ENCODE assay signal across 20 mouse cellular contexts in the genomic region with DNA sequence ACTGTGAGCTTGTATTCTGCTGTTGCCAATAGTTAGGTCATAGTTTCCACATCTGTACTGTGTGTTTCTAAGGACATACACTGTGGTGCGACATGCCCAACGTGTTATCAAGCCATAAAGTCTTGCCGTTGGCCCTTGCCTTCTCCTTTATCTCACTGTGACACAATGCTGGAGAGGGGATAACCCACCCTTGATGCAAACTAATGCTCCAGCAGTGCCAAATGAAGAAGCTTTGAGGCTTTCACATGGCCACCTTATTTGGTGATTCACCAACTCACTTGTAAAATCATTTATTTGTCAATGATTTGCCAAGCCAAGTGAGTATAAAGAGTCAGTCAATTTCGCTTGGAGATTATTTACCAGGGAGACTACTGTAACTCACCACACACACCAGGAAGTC. TPM values are rescaled to one million over a fixed set of nuclear protein-coding genes. Genes with fewer than 3 reads are reported as not detected.
DNase-seq lines count a peak whose midpoint lies in the region; ATAC-seq and TF ChIP-seq lines count a peak whose summit lies in the region.
"Had no signal": no experiment of that assay in that cellular context is flagged by ENCODE, and none has a peak within 500 bp of the region (broad histone marks: within the 10 kb centered on the region; RNA-seq: fewer than 3 reads in every experiment).

No protein-coding gene starts in this region.

- no peak overlapping the region for H3K4me3 ChIP-seq in kidney, adult 2 months (ENCODE audit: insufficient read depth, low read depth, low read length)
- no peak overlapping the region for H3K4me3 ChIP-seq in liver, adult 2 months (ENCODE audit: insufficient read depth, low read depth, low read length)
- H3K4me3 ChIP-seq: gastrocnemius, adult 2 months; heart, embryonic 15.5 days; hindbrain, embryonic 15.5 days; kidney, embryonic 15.5 days; midbrain, embryonic 12.5 days; myocyte had no signal

- no peak for TF ChIP-seq POLR2A in kidney, adult 2 months (IDR thresholded peaks at IDR 0.05; ENCODE audit: low read depth, low read length)
- TF ChIP-seq POLR2A in liver, adult 2 months (IDR thresholded peaks at IDR 0.05; ENCODE audit: extremely low read depth, insufficient read depth, low read length), result no peak

- DNase-seq in kidney, adult 2 months, result peak; percentile 53
- DNase-seq in kidney, adult 8-10 months, result no peak
- peak; percentile 36 for DNase-seq in liver, adult 2 months (ENCODE audit: extremely low read depth, low read depth, low spot score)
- no peak for DNase-seq in retina, postnatal 1 day
- DNase-seq in lung, postnatal 25 days (ENCODE audit: low spot score), result no peak
- DNase-seq in thymus, postnatal 25 days, result no peak
- DNase-seq: adrenal gland, postnatal 14 days; cerebellum, postnatal 10 days; gastrocnemius, adult 2 months; lung, adult 18-20 months; lung, postnatal 4 days; right cerebral cortex, postnatal 4 days had no signal

- H3K4me1 ChIP-seq in kidney, adult 2 months (ENCODE audit: control insufficient read depth, insufficient read depth, low read length), result 0 out of 2 replicates have a peak, but pooled peaks cover 4% of the 10 kb centered on the region
- H3K4me1 ChIP-seq in liver, adult 2 months (ENCODE audit: control insufficient read depth, insufficient read depth, low read length), result peaks cover 2% of the 10 kb centered on the region; the same call in 1 of the 2 replicates
- H3K4me1 ChIP-seq: midbrain, embryonic 12.5 days had no signal

- H3K36me3 ChIP-seq in kidney, adult 2 months (ENCODE audit: control insufficient read depth, insufficient read depth, low read length), result no peaks in the 10 kb centered on the region
- H3K36me3 ChIP-seq in liver, adult 2 months (ENCODE audit: control insufficient read depth, insufficient read depth, low read length), result no peaks in the 10 kb centered on the region
- H3K36me3 ChIP-seq: heart, embryonic 15.5 days; hindbrain, embryonic 15.5 days; kidney, embryonic 15.5 days; midbrain, embryonic 12.5 days had no signal

- H3K79me2 ChIP-seq in liver, adult 2 months (ENCODE audit: control insufficient read depth, insufficient read depth, low read length), result no peaks in the 10 kb centered on the region

- no peak overlapping the region for H3K9ac ChIP-seq in liver, adult 2 months (ENCODE audit: low read depth, low read length)
- H3K9ac ChIP-seq: heart, embryonic 15.5 days; hindbrain, embryonic 15.5 days; kidney, embryonic 15.5 days; midbrain, embryonic 12.5 days had no signal

- no peaks in the 10 kb centered on the region for H3K27me3 ChIP-seq in kidney, adult 2 months (replicated peaks; ENCODE audit: control insufficient read depth, insufficient read depth, low read length)
- peaks cover 3% of the 10 kb centered on the region; the same call in 1 of the 2 replicates for H3K27me3 ChIP-seq in liver, adult 2 months (ENCODE audit: control insufficient read depth, insufficient read depth, low read length)
- H3K27me3 ChIP-seq: heart, embryonic 15.5 days; hindbrain, embryonic 15.5 days; kidney, embryonic 15.5 days; midbrain, embryonic 12.5 days had no signal

- TF ChIP-seq CTCF in kidney, adult 2 months (conservative IDR thresholded peaks at IDR 0.05; ENCODE audit: insufficient read depth, insufficient read length, low read depth, low read length), result no peak
- TF ChIP-seq CTCF in liver, adult 2 months (IDR thresholded peaks at IDR 0.05; ENCODE audit: low read depth, low read length), result no peak

- ATAC-seq in erythroblast, adult 5-6 weeks (replicated peaks; ENCODE audit: low FRiP score, poor library complexity, severe bottlenecking), result peak; percentile 72
- peak; percentile 88 for ATAC-seq in megakaryocyte progenitor cell, adult 5-6 weeks (replicated peaks; ENCODE audit: poor library complexity)
- ATAC-seq: activated CD4-positive, CD25-positive, alpha-beta regulatory T cell, adult 4 months had no signal

- 63% methylated on average over 4 of the region's 4 CpGs for WGBS in kidney, adult 2 months
- WGBS in liver, adult 2 months, result 66% methylated on average over 4 of the region's 4 CpGs

- no peak overlapping the region for H3K27ac ChIP-seq in kidney, adult 2 months (ENCODE audit: insufficient read depth, low read depth, low read length)
- H3K27ac ChIP-seq in liver, adult 2 months (replicated peaks; ENCODE audit: insufficient read depth, low read depth, low read length), result no peak overlapping the region
- H3K27ac ChIP-seq: gastrocnemius, adult 2 months; heart, embryonic 15.5 days; hindbrain, embryonic 15.5 days; kidney, embryonic 15.5 days; midbrain, embryonic 12.5 days had no signal

RNA-seq across cellular contexts. Expression of a gene that starts 46.0 kb away (rescaled TPM):
- 13.9 and 14.6 TPM in 2 replicates for polyA plus RNA-seq in kidney, adult 2 months (2012; rRNA removed)
- total RNA-seq in erythroblast, adult 5-6 weeks (2015; ENCODE audit: low replicate concordance), result 5.9 TPM in 1 of 2 replicates, not detected in the other
- 1.0 and 3.1 TPM in 2 replicates for total RNA-seq in erythroblast, adult 5-6 weeks (2017; ENCODE audit: low replicate concordance)
- total RNA-seq in liver, adult 2 months (2014; rRNA removed), result 1.7 and 1.9 TPM in 2 replicates
- 0.54 and 0.66 TPM in 2 replicates for polyA plus RNA-seq in liver, adult 2 months (2012; rRNA removed)
- 0.83 and 1.3 TPM in 2 replicates for total RNA-seq in megakaryocyte progenitor cell, adult 5-6 weeks (2015)
- 1.2 and 3.2 TPM in 2 replicates for total RNA-seq in megakaryocyte progenitor cell, adult 5-6 weeks (2017)

Comparison
In these comparisons a context has a peak if more than half of its experiments do, and no peak if none do; other contexts are left out.
1. DNase-seq: peak in kidney, adult 2 months (single experiment) and liver, adult 2 months (single experiment); none in kidney, adult 8-10 months (0 of 2), retina, postnatal 1 day (single experiment), lung, postnatal 25 days (single experiment) and thymus, postnatal 25 days (single experiment).